Mouse (Mus musculus) mouse embryonic stem cell (cell line): ENCODE measurements around the gene Tlr6.

Experiments
- in situ Hi-C, 2 experiments: fragments of 300-500 bp; cut with MboI; formaldehyde crosslinking; loops; 1 replicate in 1 of 2; 3 replicates in 1 of 2; pipeline ENCODE4 v1.14.3; 2019 to 2020; ENCODE audit warnings: low sequenced_read_pairs in 2 of 2, low pct_unique_long_range_greater_than_20kb in 1 of 2, mixed read lengths in 1 of 2; ENCODE audit not compliant: unreplicated experiment in 1 of 2

Gene Tlr6

DNA sequence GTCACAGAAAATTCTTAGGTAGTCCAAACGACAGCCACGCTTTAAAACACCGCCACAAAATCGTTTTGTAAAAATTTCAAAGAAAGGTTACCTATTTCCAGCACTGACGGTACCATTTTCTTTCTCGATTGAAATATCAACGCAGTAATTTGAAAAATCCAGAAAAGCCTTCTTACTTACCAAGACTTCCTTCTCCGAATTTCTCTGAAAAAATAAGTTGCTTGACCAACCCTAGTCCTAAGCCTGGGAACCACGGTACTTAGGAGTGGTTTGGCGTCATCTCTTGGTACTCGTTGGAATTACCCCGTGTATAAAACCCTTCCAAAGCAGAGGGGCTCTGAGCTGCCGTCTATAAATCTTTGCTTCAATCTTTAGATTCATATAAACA, at the start of gene Tlr6:
Gene Tlr6 (minus strand): TSS at position 255 of the 388 bp plus-strand sequence.
- in situ Hi-C loops: no loop called here

DNA sequence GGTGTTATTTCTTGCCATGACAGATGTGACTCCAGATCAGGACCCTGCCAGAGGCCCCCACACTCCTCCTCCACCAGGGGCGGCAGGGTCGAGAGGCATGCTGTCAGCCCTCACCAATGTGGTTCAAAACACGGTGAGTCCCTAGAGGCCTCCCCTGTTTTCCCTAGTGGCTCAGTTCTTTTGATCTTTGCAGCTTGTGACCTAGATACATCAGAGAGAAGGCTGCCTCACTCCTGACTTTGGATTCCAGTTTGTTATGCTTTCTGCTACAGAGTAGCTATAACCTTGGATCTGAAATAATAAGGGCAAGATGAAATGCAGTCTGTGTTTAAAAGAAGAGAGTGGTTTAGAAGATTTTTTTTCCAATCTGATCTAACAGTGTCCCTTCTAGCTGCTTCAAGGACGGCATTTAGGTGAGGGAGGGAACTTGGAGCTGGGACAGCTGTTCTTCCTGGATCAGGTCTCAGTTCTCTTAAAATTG, 46.2 kb upstream of the Tlr6 start:
- in situ Hi-C loops: no loop called here

DNA sequence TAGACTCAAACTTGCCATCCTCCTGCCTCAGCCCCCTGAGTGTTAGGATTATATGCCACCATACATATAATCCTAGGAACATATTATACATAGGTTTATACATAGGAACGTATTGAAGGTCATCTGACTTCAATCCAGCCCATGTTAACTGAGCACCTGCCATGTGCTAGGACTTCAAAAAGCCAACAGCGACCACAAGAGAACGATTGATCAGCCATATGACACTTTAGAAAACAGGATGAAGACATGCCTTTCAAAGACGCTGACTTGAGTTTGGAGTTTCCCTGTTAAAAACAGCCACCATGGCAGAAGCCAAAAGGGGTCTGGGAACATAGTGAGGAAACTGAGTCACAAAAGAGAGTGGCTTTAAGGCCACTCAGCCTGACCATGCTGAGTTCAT, 45.4 kb upstream of the Tlr6 start:
- in situ Hi-C loops: no loop called here

DNA sequence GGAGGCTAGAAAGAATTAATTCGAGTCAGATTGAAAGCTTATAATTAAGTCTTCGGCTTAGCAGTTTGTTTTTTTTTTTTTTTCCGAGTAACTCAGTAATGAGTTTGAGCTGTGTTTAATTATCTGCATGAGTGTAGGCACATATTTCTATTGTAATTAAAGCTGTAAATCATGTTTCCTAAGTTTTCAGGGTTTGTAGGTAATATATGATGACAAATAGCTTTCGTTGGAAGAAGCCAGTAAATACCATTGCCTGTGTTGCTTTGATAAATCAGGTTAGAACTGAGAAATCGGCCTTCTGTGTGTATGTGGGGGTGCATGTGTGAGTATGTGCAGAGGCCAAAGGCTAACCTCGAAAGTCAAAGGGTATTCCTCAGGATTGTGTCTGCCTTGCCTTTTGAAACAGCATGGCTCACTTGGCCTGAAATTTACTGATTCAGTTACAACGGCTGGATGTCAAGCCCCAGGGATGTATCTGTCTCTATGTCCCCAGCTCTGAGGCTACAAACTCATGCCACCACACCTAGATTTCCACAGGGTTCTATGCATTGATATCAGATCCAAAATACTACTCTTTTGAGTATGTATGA, 44.1 kb upstream of the Tlr6 start:
- in situ Hi-C loops: no loop called here

DNA sequence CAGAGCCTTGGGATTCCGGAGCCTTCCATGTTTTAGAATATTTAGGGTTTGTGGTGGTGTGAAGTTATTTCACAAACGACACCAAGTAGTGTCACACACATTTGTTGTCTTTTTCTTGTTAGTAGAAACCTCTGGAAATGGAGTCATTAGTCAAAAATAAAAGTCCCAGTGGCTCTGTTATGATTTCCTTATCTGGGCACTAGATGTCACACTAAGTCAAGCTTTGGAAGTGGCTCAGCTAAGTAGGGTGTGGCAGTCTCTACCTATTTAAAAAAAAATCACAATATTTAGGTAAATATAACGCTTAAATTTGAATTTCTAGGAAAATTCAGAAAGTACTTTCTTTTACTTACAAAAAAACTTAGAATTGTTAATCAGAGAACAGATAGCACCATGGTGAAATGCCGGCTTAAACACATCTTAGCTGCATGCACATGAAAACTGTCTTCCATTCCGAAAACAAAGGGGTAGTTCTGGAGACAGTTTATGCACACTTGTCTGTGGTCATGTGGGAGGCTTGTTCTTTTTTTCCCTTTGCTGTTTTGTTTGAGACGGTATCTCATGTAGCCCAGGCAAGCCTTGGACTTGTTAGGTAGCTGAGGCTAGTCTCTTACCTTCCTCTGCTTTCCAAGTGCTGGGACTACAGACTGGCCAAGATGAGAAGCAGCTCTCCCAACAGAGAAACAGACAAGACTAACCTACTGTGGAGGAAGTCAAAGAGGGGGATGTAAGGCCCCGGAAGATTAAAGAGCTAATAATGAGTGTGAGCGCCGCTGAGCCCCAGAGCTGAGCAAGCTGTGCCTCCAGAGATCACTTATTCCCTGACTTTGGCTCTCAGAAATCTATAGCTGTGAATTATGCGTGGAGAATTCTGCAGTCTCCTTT, 43.3 kb upstream of the Tlr6 start:
- in situ Hi-C loops: no loop called here

DNA sequence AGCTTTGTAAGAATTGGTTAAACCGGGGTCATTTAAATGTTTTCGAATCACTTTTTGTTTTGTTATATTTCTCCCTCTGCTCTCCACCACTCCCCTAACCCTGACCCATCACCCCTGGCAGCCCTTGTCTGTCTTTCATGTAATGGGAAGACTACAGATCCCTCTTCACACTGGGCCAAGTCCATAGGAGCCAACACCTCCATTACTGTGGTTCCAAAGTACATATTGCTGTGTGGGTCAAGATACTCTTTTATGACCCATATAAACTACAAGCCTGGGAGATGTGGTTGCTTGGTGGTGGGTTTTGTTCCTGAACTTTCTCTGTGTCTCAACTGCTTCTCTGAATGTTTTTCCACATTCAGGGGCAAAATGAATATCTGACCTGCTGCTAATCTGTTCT, 35.5 kb upstream of the Tlr6 start:
- in situ Hi-C loops: no loop called here

DNA sequence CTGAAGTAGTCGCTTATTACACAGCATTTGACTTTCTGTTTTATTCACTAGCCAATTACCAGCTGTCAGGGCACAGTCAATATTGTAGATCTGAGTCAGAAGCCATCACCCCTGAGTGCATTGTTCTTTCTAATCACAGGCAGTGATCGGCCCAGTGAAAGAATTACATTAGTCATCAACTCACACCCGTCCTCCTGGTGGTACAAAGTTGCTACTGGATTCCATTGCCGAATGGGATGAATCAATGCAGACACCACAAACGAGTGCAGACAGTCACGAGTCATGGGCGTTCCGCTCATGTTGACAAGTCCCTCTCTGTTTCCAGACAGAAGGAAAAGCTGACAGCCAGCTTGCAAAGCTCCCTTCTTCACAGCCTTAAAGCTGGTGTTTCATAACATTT, 32.6 kb upstream of the Tlr6 start:
- in situ Hi-C loops: no loop called here

DNA sequence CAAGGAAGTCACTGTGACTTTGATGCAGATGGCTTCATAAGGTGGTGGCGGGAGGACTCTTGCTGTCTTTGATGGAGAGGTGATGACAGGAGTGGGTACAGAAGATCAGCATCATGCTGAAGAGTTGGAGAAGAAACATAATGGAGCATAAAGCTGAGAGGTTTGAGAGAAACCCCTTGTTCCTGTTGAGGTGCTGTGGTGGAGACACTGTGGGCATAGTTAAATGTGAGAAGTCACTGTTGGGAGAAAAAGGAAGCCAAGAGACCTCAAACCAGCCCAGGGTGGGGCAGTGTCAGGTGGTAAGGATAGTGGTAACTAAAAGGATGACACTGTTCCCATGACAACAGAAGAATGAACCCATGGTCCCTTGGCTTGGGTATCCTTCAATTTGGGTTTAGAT, 30.0 kb upstream of the Tlr6 start:
- in situ Hi-C loops: no loop called here

DNA sequence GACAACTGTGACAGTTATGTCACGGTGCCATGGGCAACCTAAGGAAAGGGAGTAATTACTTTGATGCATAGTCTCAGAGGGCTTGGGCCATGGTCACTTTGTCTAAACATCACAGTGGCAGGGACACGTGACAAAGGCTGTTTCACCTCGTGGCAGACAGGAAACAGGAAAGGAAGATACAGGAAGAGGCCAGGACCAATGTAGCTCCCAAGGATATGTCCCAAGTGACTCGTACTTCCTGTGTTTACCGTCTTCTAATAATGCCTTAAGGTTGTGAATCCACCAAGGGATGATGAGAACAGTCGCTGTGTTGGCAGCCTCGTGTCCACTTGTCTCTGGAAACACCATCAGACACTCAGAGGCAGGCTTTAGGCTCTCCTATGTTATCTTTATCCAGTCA, 26.1 kb upstream of the Tlr6 start:
- in situ Hi-C loops: no loop called here

DNA sequence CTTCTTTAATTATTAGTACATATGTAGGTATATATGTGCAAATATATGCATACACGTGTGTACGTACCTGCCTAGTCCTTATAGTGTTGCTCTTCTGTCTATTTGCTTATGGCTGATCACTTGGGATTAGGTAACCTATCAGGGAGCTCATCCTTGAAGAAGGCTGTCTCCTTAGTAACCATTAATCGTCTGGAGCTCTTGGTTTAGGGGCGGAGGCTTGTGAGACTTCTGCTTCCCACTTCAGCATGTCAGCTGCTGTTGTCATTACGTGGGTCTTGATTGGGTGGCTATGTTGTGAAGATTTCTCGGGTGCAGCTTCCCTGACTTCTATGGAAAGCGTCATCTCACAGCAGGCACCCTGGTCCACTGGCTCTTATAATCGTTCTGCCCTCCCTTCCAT, 17.2 kb upstream of the Tlr6 start:
- in situ Hi-C loops: no loop called here

DNA sequence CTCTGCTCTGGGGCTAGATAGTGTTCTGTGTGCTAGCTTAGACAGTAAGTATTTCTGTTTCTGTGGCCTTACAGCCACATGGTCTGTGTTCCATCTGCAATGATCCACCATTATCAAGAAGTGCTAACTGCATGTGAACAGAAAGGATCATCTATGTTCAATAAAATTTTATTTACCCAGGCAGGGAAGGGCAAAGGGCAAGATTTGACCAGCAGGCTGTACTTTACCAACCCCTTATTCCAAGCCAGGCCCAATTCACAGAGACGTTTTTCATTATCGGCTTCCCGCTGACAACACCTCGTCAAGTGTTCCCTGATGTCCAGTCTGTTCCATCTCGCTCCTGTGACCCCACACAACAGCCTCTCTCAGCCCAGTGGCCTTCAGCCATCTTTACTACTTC, 15.2 kb upstream of the Tlr6 start:
- in situ Hi-C loops: no loop called here

DNA sequence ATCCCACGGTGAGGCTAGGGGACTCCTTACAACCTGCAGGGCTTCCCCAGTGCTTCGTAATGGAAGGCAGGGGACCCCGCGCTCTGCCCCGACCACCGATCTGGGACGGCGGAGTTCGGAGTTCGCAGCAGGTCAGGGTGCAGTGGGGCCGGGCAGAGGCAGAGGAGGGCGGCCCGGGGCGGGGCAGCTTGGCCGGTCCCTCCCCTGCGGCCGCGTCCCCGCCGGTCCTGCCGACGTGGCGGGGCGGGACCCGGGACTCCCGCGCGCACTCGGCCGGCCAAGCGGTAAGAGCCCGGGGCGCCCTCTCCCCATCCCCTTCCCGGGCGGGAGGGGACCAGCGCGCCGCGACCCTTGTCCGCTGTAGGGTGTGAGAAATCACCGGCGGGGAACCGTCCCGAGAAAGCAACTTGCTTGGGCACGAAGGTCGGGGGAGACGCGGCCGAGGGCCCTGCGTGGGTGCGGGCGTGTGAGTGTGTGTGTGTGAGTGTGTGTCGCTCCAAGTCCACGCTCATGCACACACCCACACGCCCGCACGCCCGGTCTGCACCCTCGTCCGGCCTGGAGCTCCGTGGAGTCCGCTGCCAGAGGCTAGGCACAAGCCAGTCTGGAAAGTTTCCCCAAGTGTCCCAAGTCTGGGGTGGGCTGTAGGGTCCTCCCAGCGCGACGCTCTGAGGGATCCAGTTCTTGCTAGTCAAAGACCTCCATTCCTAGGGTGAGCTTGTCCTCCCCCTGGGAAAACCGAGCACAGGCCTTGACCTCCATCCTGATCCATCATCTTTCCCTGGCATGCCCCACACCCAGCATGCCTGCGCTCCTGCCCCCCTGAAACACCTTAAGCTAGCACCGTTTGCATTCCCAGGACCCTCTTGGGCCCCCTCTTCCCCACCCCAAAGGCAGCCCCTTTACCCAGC, 10.2 kb upstream of the Tlr6 start, which contains the start of gene Fam114a1:
Gene Fam114a1 (plus strand): TSS at position 211 of the 911 bp plus-strand sequence.
- in situ Hi-C loops: no loop called here

DNA sequence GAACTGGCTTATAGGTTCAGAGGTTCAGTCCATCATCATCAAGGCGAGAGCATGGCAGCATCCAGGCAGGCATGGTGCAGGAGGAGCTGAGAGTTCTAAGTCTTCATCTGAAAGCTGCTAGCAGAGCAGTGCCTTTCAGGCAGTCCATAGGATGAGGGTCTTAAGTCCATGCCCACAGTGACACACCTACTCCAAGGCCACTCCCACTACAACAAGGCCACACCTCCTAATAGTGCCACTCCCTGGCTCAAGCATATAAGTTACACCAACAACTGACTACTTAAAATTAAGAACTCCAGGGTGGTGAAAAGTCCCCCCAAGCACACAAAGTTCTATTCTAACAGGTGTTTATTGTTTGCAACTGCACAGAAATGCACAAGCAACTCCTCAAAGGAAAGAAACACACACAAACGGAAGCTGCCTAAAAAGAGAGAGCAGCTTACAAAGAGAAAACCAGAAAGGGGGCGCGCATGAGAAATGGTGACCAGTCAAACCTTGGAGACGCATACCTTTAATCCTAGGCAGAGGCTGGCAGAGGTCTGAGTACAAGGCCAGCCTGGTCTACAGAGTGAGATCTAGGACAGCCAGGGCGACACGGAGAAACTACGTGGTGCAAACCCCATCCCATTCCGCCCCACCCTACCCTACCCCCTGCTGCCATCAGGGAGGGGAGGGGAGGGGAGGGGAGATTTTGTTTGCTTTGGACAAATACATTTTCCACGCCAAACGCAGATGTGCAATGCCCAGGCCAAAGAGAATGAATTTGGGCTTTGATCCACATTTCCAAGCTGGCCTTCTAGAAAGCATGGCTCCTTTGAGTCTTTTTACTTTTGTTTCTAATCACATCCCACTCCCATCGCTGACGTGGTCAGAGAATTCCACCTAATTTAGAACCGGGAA, 9.3 kb upstream of the Tlr6 start:
- in situ Hi-C loops: no loop called here

DNA sequence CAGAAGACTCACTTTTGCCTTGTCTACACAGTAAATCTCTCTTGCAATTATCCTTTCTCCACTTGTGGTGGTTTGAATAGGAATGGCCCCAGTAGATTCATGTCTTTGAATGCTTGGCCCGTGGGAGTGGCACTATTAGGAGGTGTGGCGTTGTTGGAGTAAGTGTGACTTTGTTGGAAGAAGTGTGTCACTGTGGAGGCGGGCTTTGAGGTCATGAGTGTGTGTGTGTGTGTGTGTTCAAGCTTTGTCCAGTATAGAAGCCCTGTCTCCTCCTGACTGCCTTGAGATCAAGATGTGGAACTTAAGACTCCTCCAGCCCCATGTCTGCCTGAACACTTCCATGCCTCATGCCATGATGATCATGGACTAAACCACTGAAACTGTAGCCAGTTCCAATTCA, 3.8 kb upstream of the Tlr6 start:
- in situ Hi-C loops: no loop called here

DNA sequence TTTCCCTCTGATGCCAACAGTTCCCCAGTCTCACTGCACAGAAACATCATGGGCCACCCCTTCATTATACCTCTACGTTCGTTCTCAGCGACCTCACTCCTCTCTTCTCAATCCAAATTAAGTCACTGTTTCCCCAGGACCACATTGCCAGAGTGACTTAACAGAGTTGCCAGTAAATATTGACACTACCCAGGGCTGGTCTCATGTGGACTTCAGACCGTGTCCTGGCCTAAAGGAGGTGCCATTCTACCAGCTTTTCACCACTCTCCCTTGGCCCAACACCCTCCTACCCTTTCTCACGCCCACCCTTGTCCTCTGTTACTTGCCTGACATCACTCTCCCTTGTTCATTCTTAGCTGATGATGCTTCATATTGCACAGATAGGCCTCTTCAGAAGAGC, 3.4 kb upstream of the Tlr6 start:
- in situ Hi-C loops: no loop called here

DNA sequence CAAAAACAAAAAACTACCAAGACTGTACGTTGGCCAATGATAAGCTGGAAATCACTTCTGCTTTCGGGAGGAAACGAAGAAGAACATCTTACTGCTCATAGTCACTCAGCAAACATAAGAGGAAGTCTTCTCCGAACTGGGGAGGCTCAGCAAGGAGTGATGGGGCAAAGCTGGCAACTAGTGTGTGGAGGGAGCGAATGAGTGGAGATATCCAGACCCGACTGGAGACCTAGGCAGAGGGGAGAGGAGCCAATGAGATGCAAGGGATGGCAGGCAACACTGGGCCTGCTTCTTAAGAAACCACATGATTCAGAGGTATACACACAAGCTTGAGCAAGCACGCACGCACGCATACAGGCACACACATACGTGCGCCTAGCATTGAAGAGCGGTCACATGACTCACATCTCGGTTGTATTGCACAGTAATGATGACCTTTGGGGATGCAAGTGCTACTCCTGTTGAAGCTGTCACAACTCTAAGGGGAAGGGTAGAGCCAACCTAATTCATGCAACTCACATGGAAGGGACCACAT, 1.0 kb upstream of the Tlr6 start:
- in situ Hi-C loops: no loop called here

DNA sequence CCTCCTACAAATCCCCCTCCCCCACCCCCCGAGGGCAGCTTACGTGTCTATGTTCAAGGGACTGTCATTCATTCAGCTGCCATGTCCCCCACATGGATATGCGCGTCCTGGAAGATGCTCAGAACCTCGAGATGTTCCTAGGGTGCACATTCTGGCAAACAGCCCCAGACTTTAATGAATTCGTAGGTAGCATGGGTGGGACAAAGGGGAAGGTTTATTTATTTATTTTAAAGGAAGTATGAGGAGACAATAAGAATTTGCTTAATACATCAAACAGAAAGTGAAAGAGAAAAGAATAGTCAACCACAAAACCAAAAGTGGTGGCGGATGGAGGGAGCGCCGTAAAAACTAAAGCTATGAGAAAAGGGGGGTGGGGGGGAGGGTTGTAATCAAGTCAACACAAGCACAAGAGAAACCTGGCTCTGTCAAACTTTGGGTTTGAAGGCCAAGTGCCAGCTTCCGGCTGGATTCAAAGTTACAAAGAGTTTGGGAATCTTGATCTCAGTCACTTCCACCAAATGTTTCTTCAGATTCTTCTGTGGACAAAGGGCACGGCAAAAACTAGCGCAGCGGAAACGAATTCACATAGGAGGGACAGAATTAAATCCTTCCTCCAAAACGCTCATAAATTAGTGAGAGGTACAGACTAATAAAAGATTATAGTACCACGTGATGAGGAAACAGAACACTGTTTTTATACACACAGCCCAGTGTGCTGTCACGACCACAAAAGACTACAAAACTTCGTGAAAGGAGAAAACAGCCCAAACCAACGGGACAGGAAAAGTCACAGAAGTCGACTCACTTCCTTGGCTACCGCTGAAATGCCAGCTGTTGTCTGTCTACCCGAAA, 680 bp downstream of the Tlr6 start:
- in situ Hi-C loops: no loop called here
